Mouse (Mus musculus): ENCODE results near the gene Rbms3. TPM values are rescaled to one million over a fixed set of nuclear protein-coding genes. Genes with fewer than 3 reads are reported as not detected.

Rbms3 gene
- polyA plus RNA-seq, 1 experiment from 2014 or later: 18.9 TPM

DNA sequence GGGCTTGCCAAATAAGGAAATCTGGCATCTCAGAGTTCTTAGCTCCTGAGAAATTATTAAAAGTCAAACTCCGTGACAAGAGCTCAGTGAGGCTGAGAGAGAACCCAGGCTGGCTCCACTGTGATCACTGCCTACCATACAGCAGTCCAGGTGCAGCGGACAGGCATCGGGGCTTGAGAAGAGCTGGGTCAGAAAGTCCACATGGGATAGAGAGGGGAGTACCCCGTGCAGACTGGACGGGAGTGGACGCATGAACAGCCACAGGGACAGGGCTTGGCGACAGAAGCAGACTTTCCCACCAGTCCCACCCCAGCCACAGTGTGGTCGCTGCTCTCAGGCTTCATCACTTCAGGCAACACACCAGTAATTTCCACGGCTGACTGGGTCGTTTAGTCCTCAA, 176.9 kb downstream of the Rbms3 start:
- Histone ChIP-seq H3K4me1 (no peaks in the 10 kb centered on the region), H3K4me2 (replicated peaks) (no peak overlapping the region), H3K27ac (replicated peaks) (no peak overlapping the region), H3K4me3 (no peak overlapping the region), H3K9ac (replicated peaks) (no peak overlapping the region), H3K36me3 (no peaks in the 10 kb centered on the region), H3K9me3 (no peaks in the 10 kb centered on the region), H3K27me3 (no peaks in the 10 kb centered on the region)
- 67% methylated on average over 10 of the region's 10 CpGs for WGBS
- no peak for ATAC-seq (replicated peaks)

DNA sequence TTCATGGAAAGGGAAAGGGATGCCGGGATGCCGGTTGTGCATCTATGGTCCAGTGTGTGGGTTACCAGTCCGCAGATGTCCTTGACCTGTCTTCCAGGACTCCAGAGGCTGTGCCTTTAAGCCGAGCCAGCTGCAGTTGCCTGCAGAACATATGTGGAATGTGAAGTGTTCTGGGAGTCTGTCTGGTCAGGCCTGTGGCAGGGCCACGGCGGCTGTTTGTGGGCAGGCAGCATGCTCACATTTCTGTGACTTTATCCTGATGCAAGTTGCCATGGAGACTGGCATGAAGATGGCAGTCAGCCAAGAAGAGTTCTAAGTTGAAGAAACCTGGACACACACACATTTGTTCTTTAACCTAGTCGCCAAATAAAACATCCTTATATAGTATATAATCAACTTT, 187.1 kb downstream of the Rbms3 start:
- Histone ChIP-seq H3K4me1 (no peaks in the 10 kb centered on the region; the same call in 1 of the 2 replicates), H3K27ac (replicated peaks) (no peak overlapping the region), H3K9ac (replicated peaks) (no peak overlapping the region), H3K4me2 (replicated peaks) (no peak overlapping the region), H3K36me3 (no peaks in the 10 kb centered on the region), H3K9me3 (no peaks in the 10 kb centered on the region), H3K4me3 (no peak overlapping the region), H3K27me3 (no peaks in the 10 kb centered on the region)
- ATAC-seq (replicated peaks): no peak
- WGBS: 58% methylated on average over 7 of the region's 7 CpGs

DNA sequence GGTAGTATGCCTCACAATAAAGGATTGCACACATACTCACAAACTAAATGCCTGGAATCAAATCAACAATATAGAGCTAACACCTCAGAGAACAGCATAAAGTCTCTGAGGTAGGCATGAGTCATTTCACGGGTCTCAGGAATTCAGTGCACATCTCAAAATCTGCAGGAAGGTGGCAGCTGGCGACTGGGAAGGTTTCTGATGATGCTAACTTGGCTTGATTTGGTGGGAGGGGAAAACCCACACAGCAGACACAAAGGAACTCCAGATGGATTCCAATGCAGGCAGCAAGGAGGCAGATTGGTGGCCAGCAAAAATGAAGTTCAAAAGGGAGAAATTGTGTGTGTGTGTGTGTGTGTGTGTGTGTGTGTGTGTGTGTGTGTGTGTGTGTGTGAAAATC, 193.9 kb downstream of the Rbms3 start:
- Histone ChIP-seq H3K4me2 (replicated peaks) (no peak overlapping the region), H3K9ac (replicated peaks) (no peak overlapping the region), H3K4me1 (no peaks in the 10 kb centered on the region), H3K27me3 (no peaks in the 10 kb centered on the region), H3K36me3 (no peaks in the 10 kb centered on the region), H3K9me3 (no peaks in the 10 kb centered on the region), H3K4me3 (no peak overlapping the region), H3K27ac (replicated peaks) (no peak overlapping the region)
- WGBS: 75% methylated on average over 2 of the region's 2 CpGs
- ATAC-seq (replicated peaks): no peak

DNA sequence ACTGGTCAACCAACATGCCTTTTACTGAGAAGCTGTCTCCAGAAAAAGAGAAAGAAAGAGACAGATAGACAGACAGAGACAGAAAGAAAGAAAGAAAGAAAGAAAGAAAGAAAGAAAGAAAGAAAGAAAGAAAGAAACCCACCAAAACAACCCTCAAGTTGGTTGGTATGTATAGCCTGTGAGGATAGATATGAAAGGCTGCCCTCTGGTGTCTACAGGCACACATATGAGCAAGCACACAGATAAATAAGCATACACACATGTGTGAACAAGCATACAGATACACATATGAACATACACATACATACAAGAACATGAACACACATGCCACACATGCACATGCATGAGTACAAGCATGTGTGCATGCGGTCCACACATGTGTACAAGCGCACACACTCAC, 199.0 kb downstream of the Rbms3 start:
- Histone ChIP-seq H3K36me3 (no peaks in the 10 kb centered on the region), H3K4me3 (no peak overlapping the region), H3K9ac (replicated peaks) (no peak overlapping the region), H3K4me1 (no peaks in the 10 kb centered on the region), H3K27ac (replicated peaks) (no peak overlapping the region), H3K4me2 (replicated peaks) (no peak overlapping the region), H3K9me3 (no peaks in the 10 kb centered on the region), H3K27me3 (no peaks in the 10 kb centered on the region)
- WGBS: 100% methylated on average over 2 of the region's 2 CpGs
- no peak for ATAC-seq (replicated peaks)

DNA sequence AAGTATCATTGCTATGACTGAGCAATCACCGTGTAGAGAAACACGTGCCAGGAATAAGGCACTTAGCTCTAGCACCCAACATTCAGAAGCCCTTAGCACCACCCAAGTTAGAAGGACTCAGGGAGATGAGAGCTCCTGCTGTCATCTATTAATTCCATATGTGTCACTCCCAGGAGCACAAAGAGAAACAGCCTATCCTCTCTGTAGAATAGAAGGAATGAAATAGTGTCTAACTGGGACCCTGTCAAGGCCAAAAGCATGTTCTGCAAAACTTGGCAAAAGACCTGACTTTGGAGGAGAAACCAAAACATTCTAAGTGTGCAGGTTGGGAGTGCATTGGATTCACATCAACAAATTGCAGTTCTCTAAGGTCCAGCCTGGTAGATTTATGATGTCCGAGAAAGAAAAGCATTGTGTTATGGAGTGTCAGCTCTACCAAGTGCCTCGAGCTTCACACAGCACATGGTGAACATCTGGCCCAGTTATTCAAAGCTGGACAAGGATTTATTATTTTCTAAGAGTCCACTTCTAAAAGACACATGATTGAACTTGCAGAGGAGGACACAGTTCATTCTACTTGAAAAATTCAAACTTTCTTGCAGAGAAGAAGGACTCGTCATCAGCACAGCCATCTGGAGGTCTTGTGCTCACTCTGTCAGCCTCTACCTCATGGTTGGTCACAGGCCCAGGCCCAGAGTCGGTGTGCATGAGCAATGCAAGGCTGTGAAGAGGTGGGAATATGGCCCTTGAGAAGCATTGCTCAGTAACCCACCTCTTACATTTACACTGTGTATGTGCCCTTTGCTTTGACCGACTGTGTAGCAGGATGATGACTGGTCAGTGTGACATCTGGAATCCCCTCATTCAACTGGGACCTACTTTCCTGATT, 200.3 kb downstream of the Rbms3 start:
- H3K36me3 ChIP-seq: no peaks in the 10 kb centered on the region
- H3K9ac ChIP-seq (replicated peaks): no peak overlapping the region

DNA sequence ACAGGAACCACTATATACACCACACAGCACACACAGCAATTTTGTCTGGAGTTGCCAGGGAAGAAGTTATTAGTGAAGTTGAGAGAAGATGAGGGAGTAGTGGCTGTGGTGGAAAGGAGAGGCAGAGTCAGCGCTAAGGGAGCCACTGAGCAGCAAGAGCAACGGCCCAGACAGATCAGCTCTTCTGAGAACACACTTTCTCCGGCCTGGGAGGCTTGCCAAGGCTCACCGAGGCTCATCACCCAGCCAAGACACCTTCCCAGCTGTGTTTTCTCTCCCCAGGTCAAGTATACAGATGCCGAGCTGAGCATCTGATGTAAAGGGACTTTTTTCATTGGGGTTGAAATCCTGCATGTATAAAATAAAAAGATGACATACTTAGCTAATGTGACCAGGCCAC, 206.5 kb downstream of the Rbms3 start:
- no peaks in the 10 kb centered on the region for H3K9me3 ChIP-seq
- no peak overlapping the region for H3K4me2 ChIP-seq (replicated peaks)
- no peak for ATAC-seq (replicated peaks)
- H3K4me1 ChIP-seq: no peaks in the 10 kb centered on the region
- H3K27ac ChIP-seq (replicated peaks): no peak overlapping the region
- no peak overlapping the region for H3K4me3 ChIP-seq
- 79% methylated on average over 5 of the region's 5 CpGs for WGBS
- no peaks in the 10 kb centered on the region for H3K36me3 ChIP-seq
- no peaks in the 10 kb centered on the region for H3K27me3 ChIP-seq
- H3K9ac ChIP-seq (replicated peaks): no peak overlapping the region

More for the DNA sequence above, 200.3 kb downstream of the Rbms3 start:
- ATAC-seq (replicated peaks): no peak
- 94% methylated on average over 7 of the region's 7 CpGs for WGBS
- no peak overlapping the region for H3K4me2 ChIP-seq (replicated peaks)
- H3K4me3 ChIP-seq: no peak overlapping the region
- H3K27me3 ChIP-seq: no peaks in the 10 kb centered on the region
- no peak overlapping the region for H3K27ac ChIP-seq (replicated peaks)
- H3K4me1 ChIP-seq: no peaks in the 10 kb centered on the region
- H3K9me3 ChIP-seq: no peaks in the 10 kb centered on the region

DNA sequence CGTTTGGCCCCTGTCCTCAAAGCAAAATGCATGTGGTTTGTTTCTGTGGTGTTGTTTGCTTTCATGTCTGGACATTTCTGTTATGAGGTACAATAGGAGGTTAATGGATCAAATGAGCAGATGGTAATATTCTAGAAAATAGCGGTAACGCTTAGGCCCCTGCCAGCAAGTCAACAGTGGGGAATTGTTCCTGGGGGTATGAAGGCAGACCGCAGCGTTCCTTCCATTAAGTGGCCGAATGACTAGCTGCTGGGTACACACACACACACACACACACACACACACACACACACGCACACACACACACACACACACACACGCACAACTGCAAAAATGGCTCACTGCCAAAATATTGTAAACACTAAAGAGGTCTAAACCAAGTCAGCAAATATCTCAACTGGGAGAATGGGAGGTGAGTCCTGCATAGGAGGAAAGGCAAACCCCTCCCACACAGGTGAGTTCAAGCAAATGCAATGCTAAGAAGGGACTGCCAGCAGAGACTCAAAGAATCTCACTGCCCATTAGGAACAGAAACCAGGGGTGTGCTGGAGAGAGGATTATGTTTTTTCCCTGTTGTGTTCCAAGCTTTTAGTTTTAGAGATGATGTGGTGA, 209.7 kb downstream of the Rbms3 start:
- Histone ChIP-seq H3K36me3 (no peaks in the 10 kb centered on the region), H3K9me3 (no peaks in the 10 kb centered on the region), H3K4me3 (no peak overlapping the region), H3K27me3 (no peaks in the 10 kb centered on the region), H3K4me2 (replicated peaks) (no peak overlapping the region), H3K4me1 (no peaks in the 10 kb centered on the region), H3K9ac (replicated peaks) (no peak overlapping the region), H3K27ac (replicated peaks) (no peak overlapping the region)
- ATAC-seq (replicated peaks): no peak
- WGBS: 67% methylated on average over 8 of the region's 8 CpGs

DNA sequence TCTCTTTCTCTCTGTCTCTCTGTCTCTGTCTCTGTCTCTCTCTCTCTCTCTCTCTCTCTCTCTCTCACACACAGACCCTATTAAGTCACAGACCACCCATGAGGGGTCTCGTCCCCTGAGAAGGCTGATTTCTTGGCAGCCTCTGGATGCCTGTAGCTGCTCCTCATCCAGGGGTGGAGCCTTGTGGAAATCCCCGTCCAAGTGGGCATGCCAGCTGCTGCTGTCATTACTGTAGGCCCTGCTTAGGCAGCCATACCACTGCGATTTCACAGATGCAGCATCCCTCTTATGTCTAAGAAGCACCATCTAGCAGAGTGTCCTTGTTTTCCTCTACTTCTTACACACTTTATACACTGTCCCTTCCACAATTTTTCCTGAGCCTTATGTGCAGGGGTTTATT, 216.5 kb downstream of the Rbms3 start:
- ATAC-seq (replicated peaks): no peak

DNA sequence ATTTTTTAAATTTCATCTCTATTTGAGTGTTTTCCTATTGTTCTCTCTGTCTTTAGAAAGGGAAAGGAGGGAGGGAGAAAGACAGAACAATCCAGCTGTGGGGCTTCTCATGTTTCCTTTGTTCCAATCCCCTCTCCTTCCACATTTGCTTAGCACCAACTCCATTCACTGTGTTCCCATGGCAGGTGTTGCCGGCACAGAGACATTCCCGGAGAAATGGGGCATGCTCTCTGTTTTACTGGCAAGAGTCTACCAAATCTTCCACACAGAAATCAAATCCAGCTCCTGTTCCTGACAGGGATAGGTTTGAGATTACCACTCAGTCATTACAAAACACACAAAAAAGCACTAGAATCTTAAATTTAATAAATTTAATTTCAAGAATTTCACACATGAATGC, 217.1 kb downstream of the Rbms3 start:
- Histone ChIP-seq H3K36me3 (no peaks in the 10 kb centered on the region), H3K4me2 (replicated peaks) (no peak overlapping the region), H3K4me1 (no peaks in the 10 kb centered on the region), H3K27ac (replicated peaks) (no peak overlapping the region), H3K4me3 (no peak overlapping the region), H3K9me3 (no peaks in the 10 kb centered on the region), H3K9ac (replicated peaks) (no peak overlapping the region), H3K27me3 (no peaks in the 10 kb centered on the region)
- WGBS: 9% methylated on average over 2 of the region's 2 CpGs
- ATAC-seq (replicated peaks): no peak

More for the DNA sequence above, 216.5 kb downstream of the Rbms3 start:
- 34% methylated on average over 3 of the region's 3 CpGs for WGBS
- Histone ChIP-seq H3K4me2 (replicated peaks) (no peak overlapping the region), H3K9me3 (no peaks in the 10 kb centered on the region), H3K27me3 (no peaks in the 10 kb centered on the region), H3K36me3 (no peaks in the 10 kb centered on the region), H3K4me1 (no peaks in the 10 kb centered on the region), H3K27ac (replicated peaks) (no peak overlapping the region), H3K4me3 (no peak overlapping the region), H3K9ac (replicated peaks) (no peak overlapping the region)

DNA sequence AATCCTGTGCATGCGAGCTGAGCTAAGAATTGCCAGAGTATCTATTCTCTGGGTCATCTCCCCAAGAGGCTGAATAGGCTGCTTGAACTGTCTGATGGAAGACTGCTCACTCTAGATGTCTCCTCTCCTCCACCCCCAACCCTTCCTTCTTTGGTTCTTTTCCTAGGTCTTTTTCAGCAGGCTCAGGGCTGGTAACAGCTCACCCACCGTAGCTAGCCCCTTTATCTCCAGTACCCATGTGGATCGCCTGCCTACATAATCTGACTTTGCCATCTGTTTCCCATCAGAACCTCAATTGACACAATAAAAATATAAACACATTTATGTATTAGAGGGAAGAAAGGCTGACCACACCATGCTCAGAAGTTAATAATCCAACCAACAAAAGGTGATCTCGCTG, 225.1 kb downstream of the Rbms3 start:
- Histone ChIP-seq H3K4me1 (no peaks in the 10 kb centered on the region), H3K36me3 (no peaks in the 10 kb centered on the region), H3K4me2 (replicated peaks) (no peak overlapping the region), H3K27ac (replicated peaks) (no peak overlapping the region), H3K4me3 (no peak overlapping the region), H3K27me3 (no peaks in the 10 kb centered on the region), H3K9ac (replicated peaks) (no peak overlapping the region), H3K9me3 (no peaks in the 10 kb centered on the region)
- 84% methylated on average over 4 of the region's 4 CpGs for WGBS
- no peak for ATAC-seq (replicated peaks)

DNA sequence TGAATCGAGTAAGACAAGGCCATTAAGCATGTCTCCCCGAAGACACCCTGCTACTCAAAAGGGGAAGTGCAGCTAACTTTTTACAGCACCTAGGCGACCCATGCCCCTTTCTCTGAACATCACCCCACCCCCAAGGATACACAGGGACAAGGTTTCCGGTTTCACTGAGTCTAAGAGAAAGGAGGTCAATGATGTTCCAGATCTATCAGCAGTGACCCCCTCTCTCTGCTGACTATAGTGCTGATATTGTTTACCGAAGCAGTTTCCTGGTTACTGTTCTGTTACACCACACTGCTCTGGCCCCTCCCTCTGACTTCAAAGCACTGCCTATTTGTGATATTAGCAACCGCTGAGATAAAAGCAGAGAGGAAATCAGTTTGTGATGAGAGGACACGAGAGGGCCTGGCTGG, 229.4 kb downstream of the Rbms3 start:
- H3K4me1 ChIP-seq: no peaks in the 10 kb centered on the region
- H3K9me3 ChIP-seq: no peaks in the 10 kb centered on the region
- no peaks in the 10 kb centered on the region for H3K36me3 ChIP-seq
- 64% methylated on average over 7 of the region's 7 CpGs for WGBS
- ATAC-seq (replicated peaks): 0 out of 2 replicates have a peak, but pooled peaks have one; percentile 46
- H3K4me3 ChIP-seq: no peak overlapping the region
- no peak overlapping the region for H3K9ac ChIP-seq (replicated peaks)
- H3K27me3 ChIP-seq: no peaks in the 10 kb centered on the region
- H3K27ac ChIP-seq (replicated peaks): no peak overlapping the region
- H3K4me2 ChIP-seq (replicated peaks): no peak overlapping the region

DNA sequence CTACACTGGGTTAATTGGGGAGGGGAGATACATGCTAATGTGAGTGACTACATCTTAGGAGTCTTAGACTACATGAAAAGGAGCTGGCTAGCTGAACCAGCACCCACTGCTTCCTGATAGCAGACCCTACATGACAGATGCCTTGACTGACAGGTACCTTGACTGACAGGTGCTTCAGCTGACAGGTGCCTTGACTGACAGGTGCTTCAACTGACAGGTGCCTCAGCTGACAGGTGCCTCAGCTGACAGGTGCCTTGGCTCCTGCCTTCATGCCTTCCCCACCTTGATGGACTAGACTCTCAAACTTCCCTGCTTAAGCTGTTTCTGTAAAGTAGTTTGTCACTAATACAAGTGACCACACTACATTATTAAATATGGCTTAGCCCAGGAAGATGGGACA, 232.6 kb downstream of the Rbms3 start:
- H3K9ac ChIP-seq (replicated peaks): no peak overlapping the region
- H3K36me3 ChIP-seq: no peaks in the 10 kb centered on the region
- H3K4me3 ChIP-seq: no peak overlapping the region
- peaks cover 6% of the 10 kb centered on the region for H3K4me1 ChIP-seq
- H3K27me3 ChIP-seq: 0 out of 2 replicates have a peak, but pooled peaks cover 2% of the 10 kb centered on the region
- no peaks in the 10 kb centered on the region for H3K9me3 ChIP-seq
- ATAC-seq (replicated peaks): no peak
- no peak overlapping the region for H3K27ac ChIP-seq (replicated peaks)
- no peak overlapping the region for H3K4me2 ChIP-seq (replicated peaks)

All from forebrain, embryonic 15.5 days (tissue).